Mouse (Mus musculus): ENCODE results near the gene Cass4. TPM values are rescaled to one million over a fixed set of nuclear protein-coding genes. Genes with fewer than 3 reads are reported as not detected.
A peak's percentile ranks its signal among the peaks of the same experiment; 100 is the strongest.

Gene Cass4
- 0.24 and 0.34 TPM in 2 replicates for polyA plus RNA-seq (2016; fragmentation: Nextera tagmentation; extraction: Ambion mirVana)

GRCm38 (mm10) chr2:172393391-172394051 lies at the start of gene Cass4:
Gene Cass4 (plus strand): TSS chr2:172393794.
- Histone ChIP-seq H3K4me1 (peaks cover 11% of the 10 kb centered on the region), H3K27me3 (ENCODE audit: poor library complexity, severe bottlenecking) (no peaks in the 10 kb centered on the region), H3K36me3 (replicated peaks) (no peaks in the 10 kb centered on the region), H3K4me3 (no peak within 1 kb of the TSS), H3K9me3 (no peaks in the 10 kb centered on the region), H3K27ac (no peak within 1 kb of the TSS)
- no peak for DNase-seq (ENCODE audit: extremely low spot score, low spot score)
- WGBS: 47% methylated on average over 13 of the region's 13 CpGs

DNA sequence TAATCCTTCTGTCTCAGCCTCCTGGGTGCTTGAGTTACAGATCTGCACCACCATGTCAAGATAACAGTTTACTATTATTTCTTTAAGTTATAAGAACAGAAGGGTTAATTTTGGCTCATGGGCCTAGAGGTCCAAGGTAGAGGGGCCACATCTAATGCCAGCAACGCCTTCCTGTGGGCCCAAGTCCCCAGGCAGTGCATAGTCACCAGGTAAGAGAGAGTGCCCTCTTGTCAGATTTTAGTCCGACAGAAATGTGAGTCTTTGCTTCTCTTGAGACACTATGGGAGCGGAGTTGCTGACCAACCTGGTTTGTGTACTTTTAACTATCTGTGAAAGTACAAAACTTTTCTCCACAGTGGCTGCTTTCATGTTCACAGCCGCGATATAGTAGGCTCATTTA lies 48.9 kb upstream of the Cass4 start:
- Histone ChIP-seq H3K27ac (peak overlapping the region; percentile 86), H3K4me3 (peak overlapping the region; percentile 82), H3K4me1 (peaks cover 54% of the 10 kb centered on the region), H3K9me3 (no peaks in the 10 kb centered on the region), H3K27me3 (ENCODE audit: poor library complexity, severe bottlenecking) (peaks cover 12% of the 10 kb centered on the region), H3K36me3 (replicated peaks) (no peaks in the 10 kb centered on the region)
- no peak for DNase-seq (ENCODE audit: extremely low spot score, low spot score)
- 39% methylated on average over 5 of the region's 5 CpGs for WGBS

- H3K9me3 ChIP-seq: no peaks in the 10 kb centered on the region
- WGBS: under 1% methylated on average over 35 of the region's 35 CpGs
- no peaks in the 10 kb centered on the region for H3K36me3 ChIP-seq (replicated peaks)
- peaks cover 54% of the 10 kb centered on the region for H3K4me1 ChIP-seq
- peak within 1 kb of the TSS; percentile 86 for H3K27ac ChIP-seq
- H3K4me3 ChIP-seq: peak within 1 kb of the TSS; percentile 82
- H3K27me3 ChIP-seq (ENCODE audit: poor library complexity, severe bottlenecking): peaks cover 12% of the 10 kb centered on the region
- peak; percentile 95 for DNase-seq (ENCODE audit: extremely low spot score, low spot score)
Measured at GRCm38 (mm10) chr2:172345258-172345738, 48.3 kb upstream of the Cass4 start, which contains the start of gene Fam210b. Gene Fam210b (plus strand): TSS chr2:172345565.

DNA sequence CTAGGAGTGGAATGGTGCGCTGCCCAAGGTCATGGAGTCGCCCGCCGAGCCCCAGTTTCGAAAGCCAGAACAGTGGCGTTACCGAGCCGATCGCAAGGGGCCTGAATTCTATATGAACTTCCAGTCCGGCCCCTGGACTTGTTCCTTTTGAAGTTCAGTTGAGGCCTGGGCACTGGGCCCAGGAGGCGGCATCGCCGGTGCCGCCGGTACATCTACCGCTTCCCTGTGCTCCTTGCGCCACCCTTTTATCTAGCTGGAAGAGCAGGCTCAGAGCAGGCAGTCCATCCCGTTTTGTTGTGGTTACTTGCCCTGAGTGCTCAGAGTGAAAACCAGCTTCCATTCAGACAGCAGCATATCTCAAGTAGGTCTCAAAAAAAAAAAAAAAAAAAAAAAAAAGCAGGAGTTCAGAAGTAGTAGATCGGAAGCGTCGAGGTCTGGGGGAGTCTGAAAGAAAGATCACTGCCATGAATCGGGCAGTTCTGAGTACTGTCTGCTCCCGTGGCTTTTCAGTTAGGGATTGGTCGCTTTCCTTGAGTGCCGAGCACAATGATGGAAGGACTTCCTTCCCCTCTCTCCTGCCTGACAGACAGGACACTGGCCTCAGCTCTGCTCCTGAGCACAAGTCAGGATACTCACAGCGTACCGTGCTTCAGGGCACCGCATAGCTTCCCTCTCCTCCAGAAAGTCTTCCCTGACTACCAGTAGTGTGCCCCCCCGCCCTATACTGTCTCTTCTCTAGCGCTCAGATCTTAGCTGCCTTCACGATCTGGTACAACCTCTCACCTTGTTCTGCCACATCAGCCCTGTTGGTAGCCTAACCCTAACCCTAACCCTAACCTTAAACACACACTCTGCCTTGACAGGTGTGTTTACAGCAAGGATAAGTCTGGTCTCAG lies 47.3 kb upstream of the Cass4 start:
- Histone ChIP-seq H3K4me1 (peaks cover 52% of the 10 kb centered on the region), H3K27ac (peak overlapping the region; percentile 86)
- 12% methylated on average over 31 of the region's 31 CpGs for WGBS

DNA sequence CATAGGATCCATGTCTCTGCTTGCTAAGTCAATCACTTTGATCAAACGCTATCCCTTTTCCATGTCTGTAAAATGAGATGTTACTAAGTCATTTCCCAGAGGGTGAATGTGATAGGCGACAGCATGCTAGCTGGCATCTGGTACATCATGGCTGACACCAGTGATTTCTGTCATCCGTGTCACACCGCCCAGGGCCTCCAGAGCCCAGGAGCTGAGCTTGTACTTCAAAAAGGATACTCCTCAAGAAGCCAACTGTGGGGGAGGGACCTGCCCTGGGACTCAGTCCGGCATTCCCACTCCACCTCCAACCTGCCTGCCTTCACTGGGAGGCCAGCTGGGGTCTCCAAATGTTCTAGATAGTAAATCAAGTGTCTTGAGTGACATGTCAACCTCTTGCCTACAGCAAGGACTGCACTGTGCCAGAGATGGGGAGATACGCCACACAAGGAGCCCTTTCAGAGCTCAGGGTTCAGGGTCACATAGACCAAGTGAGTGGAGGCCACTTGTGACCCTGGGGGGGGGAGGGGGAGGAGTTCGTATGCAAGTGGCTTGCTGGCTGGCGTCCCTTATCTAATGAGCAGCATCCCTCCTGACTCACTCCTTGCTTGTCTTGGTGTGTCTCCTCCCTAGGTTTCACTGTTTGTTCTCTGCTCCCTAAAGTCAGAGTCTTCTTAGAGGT lies 46.5 kb upstream of the Cass4 start:
- DNase-seq (ENCODE audit: extremely low spot score, low spot score): no peak
- WGBS: 71% methylated on average over 8 of the region's 8 CpGs
- peaks cover 45% of the 10 kb centered on the region for H3K4me1 ChIP-seq

More for the DNA sequence above, 47.3 kb upstream of the Cass4 start:
- Histone ChIP-seq H3K27me3 (ENCODE audit: poor library complexity, severe bottlenecking) (peaks cover 12% of the 10 kb centered on the region), H3K4me3 (peak overlapping the region; percentile 82), H3K36me3 (replicated peaks) (no peaks in the 10 kb centered on the region), H3K9me3 (no peaks in the 10 kb centered on the region)
- DNase-seq (ENCODE audit: extremely low spot score, low spot score): peak; percentile 53

DNA sequence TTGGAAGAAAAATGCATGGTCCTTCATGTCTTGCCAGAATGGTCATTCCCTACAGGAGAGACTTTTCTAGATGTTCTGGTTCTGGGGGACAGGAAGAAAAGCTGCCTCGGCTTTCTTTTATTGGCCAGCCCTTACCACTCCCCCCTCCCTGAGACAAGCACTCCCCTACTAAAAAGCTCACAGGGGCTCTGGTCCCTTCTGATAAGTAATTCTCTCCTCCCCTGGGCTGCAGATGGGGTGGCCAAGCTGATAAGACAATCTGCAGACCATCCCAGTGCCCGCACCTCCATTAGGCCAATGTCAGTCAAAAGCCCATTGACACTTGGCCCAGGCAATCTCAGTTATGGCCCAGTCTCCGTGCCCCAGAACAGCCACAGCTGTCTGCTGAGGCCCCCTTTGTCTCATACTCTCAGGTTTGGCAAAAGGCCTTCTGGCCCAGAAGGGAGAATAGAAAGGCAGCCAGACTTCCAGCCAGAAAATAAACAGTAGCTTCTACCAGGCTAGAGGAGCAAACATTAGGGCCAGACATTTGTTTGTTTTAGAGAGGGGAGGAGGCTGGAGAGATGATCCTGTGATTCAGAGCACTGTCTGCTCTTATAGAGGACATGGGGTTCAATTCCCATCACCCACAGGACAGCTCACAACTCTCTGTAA lies 45.2 kb upstream of the Cass4 start:
- Histone ChIP-seq H3K4me3 (no peak overlapping the region), H3K9me3 (no peaks in the 10 kb centered on the region), H3K27ac (peak overlapping the region; percentile 54; the same call in 1 of the 2 replicates), H3K4me1 (peaks cover 57% of the 10 kb centered on the region), H3K36me3 (replicated peaks) (peaks cover 9% of the 10 kb centered on the region), H3K27me3 (ENCODE audit: poor library complexity, severe bottlenecking) (peaks cover 12% of the 10 kb centered on the region)
- 81% methylated on average over 3 of the region's 3 CpGs for WGBS
- DNase-seq (ENCODE audit: extremely low spot score, low spot score): no peak

More for the DNA sequence above, 46.5 kb upstream of the Cass4 start:
- Histone ChIP-seq H3K4me3 (peak overlapping the region; percentile 82), H3K27me3 (ENCODE audit: poor library complexity, severe bottlenecking) (peaks cover 12% of the 10 kb centered on the region), H3K36me3 (replicated peaks) (no peaks in the 10 kb centered on the region), H3K27ac (peak overlapping the region; percentile 54), H3K9me3 (no peaks in the 10 kb centered on the region)

GRCm38 (mm10) chr2:172349776-172350175 lies 43.8 kb upstream of the Cass4 start:
- Histone ChIP-seq H3K9me3 (no peaks in the 10 kb centered on the region), H3K36me3 (replicated peaks) (peaks cover 21% of the 10 kb centered on the region), H3K27me3 (ENCODE audit: poor library complexity, severe bottlenecking) (peaks cover 12% of the 10 kb centered on the region), H3K4me1 (peaks cover 55% of the 10 kb centered on the region), H3K4me3 (no peak overlapping the region), H3K27ac (no peak overlapping the region)
- 83% methylated on average over 14 of the region's 14 CpGs for WGBS
- no peak for DNase-seq (ENCODE audit: extremely low spot score, low spot score)

DNA sequence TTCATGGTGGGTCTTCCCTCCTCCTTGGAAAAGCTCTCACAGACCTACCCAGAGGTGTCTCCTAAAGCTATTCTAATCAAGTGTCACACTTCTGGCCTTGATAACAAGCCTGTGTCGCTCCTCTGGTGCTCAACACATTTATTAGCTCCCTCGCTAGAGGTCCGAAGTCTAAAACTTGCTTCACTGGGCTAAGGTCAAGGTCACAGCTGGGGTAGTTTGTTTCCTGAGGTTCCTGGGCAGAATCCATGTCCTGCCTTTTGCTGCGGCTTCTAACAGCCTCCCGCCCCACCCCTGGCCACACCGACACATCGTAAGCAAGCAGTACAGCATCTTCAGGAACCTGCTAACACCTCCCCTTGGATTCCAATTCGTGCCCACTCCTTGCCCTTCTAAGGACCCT lies 42.8 kb upstream of the Cass4 start:
- H3K27ac ChIP-seq: no peak overlapping the region; the same call in 1 of the 2 replicates

DNA sequence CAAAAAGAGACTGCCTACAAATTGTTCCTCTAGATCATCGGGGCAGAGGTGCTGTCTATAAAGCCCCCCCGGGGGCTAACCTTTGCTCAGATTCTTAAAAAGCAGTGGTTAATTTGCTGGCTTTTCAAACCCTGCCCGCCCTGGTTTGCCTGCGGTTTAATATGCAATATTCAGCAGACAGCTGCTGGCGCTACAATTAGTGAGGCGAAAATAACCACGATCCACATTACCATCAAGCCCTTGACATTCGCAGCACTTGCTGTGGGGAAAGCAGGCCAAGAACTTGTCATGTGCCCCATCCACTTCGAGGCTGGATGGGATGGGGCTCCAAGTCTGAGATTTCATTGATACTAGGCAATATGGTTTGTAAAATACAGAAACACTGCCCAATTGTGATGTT lies 40.4 kb upstream of the Cass4 start:
- Histone ChIP-seq H3K9me3 (no peaks in the 10 kb centered on the region), H3K4me1 (peaks cover 31% of the 10 kb centered on the region), H3K36me3 (replicated peaks) (peaks cover 55% of the 10 kb centered on the region), H3K27me3 (ENCODE audit: poor library complexity, severe bottlenecking) (no peaks in the 10 kb centered on the region), H3K27ac (no peak overlapping the region), H3K4me3 (no peak overlapping the region)
- WGBS: 78% methylated on average over 9 of the region's 9 CpGs
- no peak for DNase-seq (ENCODE audit: extremely low spot score, low spot score)

More for the DNA sequence above, 42.8 kb upstream of the Cass4 start:
- Histone ChIP-seq H3K4me3 (no peak overlapping the region), H3K4me1 (peaks cover 48% of the 10 kb centered on the region), H3K27me3 (ENCODE audit: poor library complexity, severe bottlenecking) (peaks cover 12% of the 10 kb centered on the region), H3K36me3 (replicated peaks) (peaks cover 31% of the 10 kb centered on the region), H3K9me3 (no peaks in the 10 kb centered on the region)
- WGBS: 83% methylated on average over 8 of the region's 8 CpGs
- DNase-seq (ENCODE audit: extremely low spot score, low spot score): no peak

DNA sequence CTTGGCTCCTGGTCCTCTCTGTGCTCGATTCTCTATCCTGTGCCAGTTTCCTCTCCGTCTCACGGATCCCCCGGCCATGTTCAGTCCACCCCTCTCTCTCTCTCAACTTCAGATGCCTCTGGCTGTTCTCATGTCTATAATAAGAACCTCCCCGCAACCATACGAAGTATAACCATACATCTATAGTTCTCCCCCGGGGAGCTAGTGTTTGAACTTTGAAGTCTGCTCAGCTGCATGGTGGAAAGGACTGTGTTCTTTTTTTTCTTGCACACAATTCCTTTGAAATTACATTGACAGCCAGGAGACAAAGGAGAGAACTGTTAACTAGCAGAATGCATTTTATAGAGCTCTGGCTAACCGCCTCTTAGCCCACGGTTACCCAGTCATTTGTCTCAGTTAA lies 38.8 kb upstream of the Cass4 start:
- no peak overlapping the region for H3K4me3 ChIP-seq
- no peak overlapping the region for H3K27ac ChIP-seq
- H3K27me3 ChIP-seq (ENCODE audit: poor library complexity, severe bottlenecking): no peaks in the 10 kb centered on the region
- DNase-seq (ENCODE audit: extremely low spot score, low spot score): no peak
- 84% methylated on average over 9 of the region's 9 CpGs for WGBS
- H3K4me1 ChIP-seq: peaks cover 27% of the 10 kb centered on the region
- H3K36me3 ChIP-seq (replicated peaks): peaks cover 70% of the 10 kb centered on the region
- no peaks in the 10 kb centered on the region for H3K9me3 ChIP-seq

DNA sequence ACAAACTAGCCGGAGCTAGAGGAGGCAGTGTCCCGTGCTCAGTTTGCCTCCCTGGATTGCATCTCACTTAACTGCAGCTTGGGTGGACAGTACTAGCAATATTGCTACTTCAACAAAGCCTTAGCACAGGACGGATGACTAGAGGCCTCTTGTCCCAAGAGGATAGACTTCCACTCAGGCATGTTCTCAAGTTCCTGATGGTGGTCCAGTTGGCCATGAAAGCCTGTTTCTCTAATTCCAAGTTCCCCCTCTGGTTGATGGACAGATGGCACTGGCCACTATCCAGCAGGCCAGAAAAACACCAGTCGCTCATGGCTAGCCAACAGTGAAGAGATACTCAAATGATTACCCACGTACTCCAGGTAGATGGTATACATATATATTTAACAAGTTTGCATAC lies 37.8 kb upstream of the Cass4 start:
- peaks cover 24% of the 10 kb centered on the region for H3K4me1 ChIP-seq
- no peak overlapping the region for H3K27ac ChIP-seq
- H3K27me3 ChIP-seq (ENCODE audit: poor library complexity, severe bottlenecking): no peaks in the 10 kb centered on the region
- no peaks in the 10 kb centered on the region for H3K9me3 ChIP-seq
- H3K4me3 ChIP-seq: no peak overlapping the region
- no peak for DNase-seq (ENCODE audit: extremely low spot score, low spot score)
- WGBS: 92% methylated on average over 5 of the region's 5 CpGs
- peaks cover 81% of the 10 kb centered on the region for H3K36me3 ChIP-seq (replicated peaks)

- no peak overlapping the region for H3K27ac ChIP-seq
- peaks cover 100% of the 10 kb centered on the region for H3K36me3 ChIP-seq (replicated peaks)
- no peak for DNase-seq (ENCODE audit: extremely low spot score, low spot score)
- H3K4me3 ChIP-seq: no peak overlapping the region
- H3K9me3 ChIP-seq: no peaks in the 10 kb centered on the region
- 87% methylated on average over 7 of the region's 7 CpGs for WGBS
- no peaks in the 10 kb centered on the region for H3K27me3 ChIP-seq (ENCODE audit: poor library complexity, severe bottlenecking)
- peaks cover 18% of the 10 kb centered on the region for H3K4me1 ChIP-seq
Measured at GRCm38 (mm10) chr2:172363176-172363575, 30.4 kb upstream of the Cass4 start.
